Mouse (Mus musculus) liver, postnatal 0 days (tissue): ENCODE data around the gene Olfr201. TPM values are rescaled to one million over a fixed set of nuclear protein-coding genes. Genes with fewer than 3 reads are reported as not detected.
"Not testable (repeated sequence)": the region's sequence is repeated elsewhere in the genome, so short reads cannot be mapped to it uniquely, and the experiment has no call there.

ENCODE experiments used
- ATAC-seq: fragments of 200-750 bp; cut with Nextera tagmentation; 2 replicates; pipeline ENCODE4 v1.8.0; 2017; ENCODE audit warnings: mild to moderate bottlenecking, moderate library complexity
- DNase-seq: peaks from one replicate; pipeline ENCODE4 v3.0.0-alpha.2; 2016
- H3K27ac ChIP-seq: fragments of 300-500 bp; sonication (generic); 2 replicates; pipeline ENCODE4 v1.5.1; 2014; ENCODE audit warnings: antibody characterized with exemption, moderate library complexity, mild to moderate bottlenecking, low read depth
- H3K27me3 ChIP-seq: fragments of 300-500 bp; sonication (generic); 2 replicates; pipeline ENCODE4 v1.6.1; 2014; ENCODE audit warnings: low read length, control low read depth, mixed read lengths; ENCODE audit not compliant: insufficient read depth
- H3K36me3 ChIP-seq: fragments of 300-500 bp; sonication (generic); replicated peaks from 2 replicates; pipeline ENCODE4 v1.6.1; 2014; ENCODE audit warnings: mild to moderate bottlenecking, control low read depth, low read length, moderate library complexity, mixed read lengths; ENCODE audit not compliant: insufficient read depth
- H3K4me1 ChIP-seq: fragments of 300-500 bp; sonication (generic); 2 replicates; pipeline ENCODE4 v1.6.1; 2014; ENCODE audit warnings: antibody characterized with exemption, mild to moderate bottlenecking, control low read depth; ENCODE audit not compliant: insufficient read depth
- H3K4me2 ChIP-seq: fragments of 300-500 bp; sonication (generic); 2 replicates; pipeline ENCODE4 v1.6.1; 2014; ENCODE audit warnings: low read depth, mild to moderate bottlenecking, low read length, moderate library complexity, mixed read lengths
- H3K4me3 ChIP-seq: fragments of 300-500 bp; sonication (generic); 2 replicates; pipeline ENCODE4 v1.5.1; 2014; ENCODE audit warnings: low read depth, low read length
- H3K9ac ChIP-seq: fragments of 300-500 bp; sonication (generic); replicated peaks from 2 replicates; pipeline ENCODE4 v1.6.1; 2014; ENCODE audit warnings: mild to moderate bottlenecking, moderate library complexity
- H3K9me3 ChIP-seq: fragments of 300-500 bp; sonication (generic); 2 replicates; pipeline ENCODE4 v1.6.1; 2016; ENCODE audit warnings: mild to moderate bottlenecking, control low read depth, low read length, mixed read lengths
- CTCF ChIP-seq: sonication (generic); IDR thresholded peaks from 2 replicates; pipeline ENCODE4 v1.5.1; 2016; ENCODE audit warnings: antibody characterized with exemption, low read depth
- EP300 ChIP-seq: IDR thresholded peaks from 2 replicates; pipeline ENCODE4 v1.6.1; 2016; ENCODE audit warnings: antibody characterized with exemption, low read depth, mild to moderate bottlenecking
- whole genome bisulfite sequencing: fragments of 180-500 bp; shearing (Covaris S2); extraction: QIAGEN DNeasy Blood & Tissue Kit; methylation state at CpG from one replicate; pipeline ENCODE4 v1.1.7; 2014; ENCODE audit not compliant: insufficient replicate concordance; 5-methylcytosine and 5-hydroxymethylcytosine counted together
- polyA plus RNA-seq: library from polyadenylated mRNA; unstranded; fragments of >200 nt; fragmentation: Nextera tagmentation; extraction: Ambion mirVana; gene quantifications from 2 replicates; pipeline ENCODE4 v1.2.1, GENCODE M21; 2015

The Olfr201 gene
- not detected in 2 replicates for polyA plus RNA-seq

DNA sequence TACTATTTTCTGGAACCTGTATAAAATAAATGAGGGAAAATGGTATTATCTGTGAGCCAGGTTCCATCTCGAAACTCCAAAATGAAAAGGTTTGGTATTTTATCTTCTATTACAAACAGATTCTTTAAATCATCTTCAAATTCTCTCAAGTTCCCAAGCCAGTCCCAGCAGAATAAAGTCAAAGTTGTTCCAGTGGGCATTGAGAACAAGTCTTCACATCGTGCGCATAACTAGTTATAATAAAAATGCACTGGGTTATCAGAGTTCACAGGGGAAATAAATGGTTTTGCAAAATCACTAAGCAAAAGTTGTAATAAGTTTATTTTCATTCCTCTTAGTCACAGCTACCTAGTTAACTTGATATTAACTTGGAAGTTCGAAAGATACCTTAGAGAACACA, at the start of gene Olfr201:
Olfr201 (minus strand) TSS at position 101 of the 400 bp plus-strand sequence.
- ATAC-seq, H3K4me3 ChIP-seq, H3K27ac ChIP-seq, H3K9ac ChIP-seq, H3K27me3 ChIP-seq, H3K9me3 ChIP-seq, H3K4me1 ChIP-seq, H3K4me2 ChIP-seq, H3K36me3 ChIP-seq, DNase-seq: not testable (repeated sequence)
- WGBS, result 64% methylated on average over 4 of the region's 4 CpGs

GRCm38 (mm10) chr16:59318148-59318547, 45.7 kb upstream of the Olfr201 start, which contains the start of gene Olfr204:
Gene Olfr204, minus strand, starts transcription at chr16:59318248.
- no peaks in the 10 kb centered on the region for H3K9me3 ChIP-seq
- no peaks in the 10 kb centered on the region for H3K36me3 ChIP-seq
- H3K27me3 ChIP-seq, result no peaks in the 10 kb centered on the region
- no peak within 1 kb of the TSS for H3K4me2 ChIP-seq
- H3K4me1 ChIP-seq, result no peaks in the 10 kb centered on the region
- no peak within 1 kb of the TSS for H3K9ac ChIP-seq
- H3K27ac ChIP-seq, result no peak within 1 kb of the TSS
- ATAC-seq (no peak), DNase-seq (no peak)
- TF ChIP-seq CTCF (no peak), EP300 (no peak)
- no peak within 1 kb of the TSS for H3K4me3 ChIP-seq

DNA sequence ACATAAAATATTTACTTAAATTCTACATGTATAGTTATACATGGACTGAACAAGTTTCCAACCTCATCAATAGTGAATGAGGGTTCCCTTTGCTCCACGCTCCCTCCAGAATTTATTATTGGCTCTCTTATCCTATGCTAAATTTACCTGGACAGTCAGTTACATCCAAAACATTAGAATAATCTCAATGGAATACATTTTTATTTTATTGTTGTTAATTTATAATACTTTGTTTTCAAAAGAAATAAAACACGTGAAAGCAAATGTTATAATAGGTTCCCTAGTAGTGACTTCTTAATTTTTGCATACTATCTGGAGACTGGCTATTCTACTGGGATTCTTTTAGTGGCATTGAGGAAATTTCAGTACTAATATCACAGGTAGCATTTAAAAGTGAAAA, 26.1 kb upstream of the Olfr201 start, which contains the start of gene Olfr203:
Olfr203 (plus strand) TSS at position 301 of the 400 bp plus-strand sequence.
- Histone ChIP-seq H3K27ac (no peak within 1 kb of the TSS), H3K9ac (no peak within 1 kb of the TSS), H3K4me1 (no peaks in the 10 kb centered on the region), H3K4me2 (no peak within 1 kb of the TSS), H3K4me3 (no peak within 1 kb of the TSS), H3K9me3 (no peaks in the 10 kb centered on the region), H3K27me3 (no peaks in the 10 kb centered on the region), H3K36me3 (no peaks in the 10 kb centered on the region)
- ATAC-seq (no peak), DNase-seq (no peak)
- no peak for TF ChIP-seq CTCF
- TF ChIP-seq EP300, result no peak
- 65% methylated on average over 2 of the region's 2 CpGs for WGBS

DNA sequence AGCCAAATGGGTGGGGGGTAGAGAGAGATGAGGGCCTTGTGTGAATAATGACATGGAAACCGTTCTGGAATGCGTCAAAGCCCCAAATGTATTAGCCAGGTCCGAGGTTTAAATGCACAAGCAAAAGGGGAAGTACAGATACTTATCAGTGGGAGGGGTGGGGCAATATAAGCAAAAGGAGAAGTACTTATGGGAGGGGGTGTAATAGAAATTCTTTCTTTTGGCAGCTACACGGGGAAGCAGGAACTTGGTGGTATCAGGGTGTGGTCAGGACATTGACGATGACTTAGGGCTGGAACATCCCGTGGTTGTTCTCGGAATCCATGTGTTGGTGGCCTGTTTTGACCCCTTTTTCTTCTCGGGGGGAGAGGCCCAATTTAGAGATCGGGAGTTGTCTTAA, 15.1 kb upstream of the Olfr201 start:
- not testable (repeated sequence) for H3K27me3 ChIP-seq, H3K9me3 ChIP-seq, DNase-seq, H3K4me1 ChIP-seq, H3K27ac ChIP-seq, H3K9ac ChIP-seq, H3K36me3 ChIP-seq, H3K4me3 ChIP-seq, H3K4me2 ChIP-seq, ATAC-seq
- 57% methylated on average over 9 of the region's 9 CpGs for WGBS

DNA sequence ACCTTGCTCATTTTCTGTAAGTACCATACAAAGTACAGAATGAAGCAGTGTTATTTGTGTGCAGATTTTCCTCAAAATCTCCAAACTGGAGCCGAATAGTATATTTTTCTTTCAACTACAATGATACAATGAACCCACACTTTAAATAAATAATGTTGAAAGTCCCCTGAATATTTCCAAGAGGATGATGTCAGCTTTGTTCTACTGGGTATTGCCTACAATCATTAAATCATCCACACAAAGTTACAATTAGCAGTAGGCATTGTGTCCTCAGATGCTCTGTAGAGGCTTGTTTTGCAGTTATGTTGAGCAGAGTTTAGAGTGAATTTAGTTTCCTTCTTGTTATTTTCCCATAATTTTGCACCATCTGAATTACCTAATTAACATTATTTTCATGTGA, 14.3 kb upstream of the Olfr201 start, which contains the start of gene Olfr202:
Olfr202 (minus strand) TSS at position 101 of the 400 bp plus-strand sequence.
- H3K9ac ChIP-seq, result no peak within 1 kb of the TSS
- no peak within 1 kb of the TSS for H3K27ac ChIP-seq
- no peak within 1 kb of the TSS for H3K4me3 ChIP-seq
- no peaks in the 10 kb centered on the region for H3K9me3 ChIP-seq
- H3K4me2 ChIP-seq, result no peak within 1 kb of the TSS
- DNase-seq (no peak), ATAC-seq (no peak)
- WGBS, result 63% methylated on average over 1 of the region's 1 CpGs
- H3K4me1 ChIP-seq, result no peaks in the 10 kb centered on the region
- H3K27me3 ChIP-seq, result no peaks in the 10 kb centered on the region
- no peaks in the 10 kb centered on the region for H3K36me3 ChIP-seq
- TF ChIP-seq EP300 (no peak), CTCF (no peak)

DNA sequence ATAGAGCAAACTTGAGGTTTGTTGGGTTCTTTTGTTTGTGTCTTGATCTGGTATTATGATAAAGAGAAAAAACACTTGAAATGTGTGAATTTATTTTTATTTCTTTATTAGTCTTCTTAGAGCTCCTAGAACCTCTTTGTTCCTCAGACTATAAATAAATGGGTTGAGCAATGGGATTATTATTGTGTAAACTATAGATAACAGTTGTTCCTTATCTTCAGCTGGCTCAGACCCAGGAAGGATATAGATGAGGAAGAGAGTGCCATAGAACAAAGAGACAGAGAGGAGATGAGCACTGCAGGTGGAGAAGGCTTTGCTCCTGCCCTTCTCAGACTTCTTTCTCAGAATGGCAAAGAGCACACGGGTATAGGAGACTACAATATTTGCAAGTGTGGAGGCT, 11.0 kb upstream of the Olfr201 start:
- Histone ChIP-seq H3K4me2 (no peak overlapping the region), H3K4me3 (no peak overlapping the region), H3K36me3 (no peaks in the 10 kb centered on the region), H3K4me1 (no peaks in the 10 kb centered on the region), H3K27me3 (no peaks in the 10 kb centered on the region), H3K9me3 (no peaks in the 10 kb centered on the region), H3K27ac (no peak overlapping the region), H3K9ac (no peak overlapping the region)
- DNase-seq, result no peak
- no peak for ATAC-seq
- TF ChIP-seq CTCF (no peak), EP300 (no peak)
- 53% methylated on average over 1 of the region's 1 CpGs for WGBS

DNA sequence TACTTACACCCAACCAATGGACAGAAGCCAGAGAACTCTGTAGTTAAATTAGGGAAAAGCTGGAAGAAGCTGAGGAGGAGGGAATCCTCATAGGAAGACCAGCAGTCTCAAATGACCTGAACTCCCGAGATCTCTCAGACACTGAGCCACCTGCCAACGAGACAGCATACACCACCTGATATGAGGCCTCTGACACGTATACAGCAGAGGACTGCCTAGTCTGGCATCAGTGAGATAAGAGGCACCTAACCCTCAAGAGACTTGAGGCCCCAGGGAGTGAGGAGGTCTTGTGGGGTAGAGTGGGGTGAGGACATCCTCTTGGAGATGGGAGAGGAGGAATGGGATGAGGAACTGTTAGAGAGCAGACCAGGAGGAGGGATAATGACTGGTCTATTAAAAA, 8.1 kb upstream of the Olfr201 start:
- H3K9me3 ChIP-seq, result no peaks in the 10 kb centered on the region
- DNase-seq, result no peak
- WGBS, result 48% methylated on average over 3 of the region's 3 CpGs
- no peak overlapping the region for H3K9ac ChIP-seq
- TF ChIP-seq EP300 (no peak), CTCF (no peak)
- no peak for ATAC-seq
- no peaks in the 10 kb centered on the region for H3K36me3 ChIP-seq
- H3K4me1 ChIP-seq, result no peaks in the 10 kb centered on the region
- H3K27me3 ChIP-seq, result no peaks in the 10 kb centered on the region
- no peak overlapping the region for H3K4me3 ChIP-seq
- no peak overlapping the region for H3K4me2 ChIP-seq
- H3K27ac ChIP-seq, result no peak overlapping the region

GRCm38 (mm10) chr16:59269097-59269496, 3.3 kb downstream of the Olfr201 start:
- WGBS, result 59% methylated on average over 4 of the region's 4 CpGs
- not testable (repeated sequence) for H3K27ac ChIP-seq, H3K27me3 ChIP-seq, H3K9ac ChIP-seq, H3K9me3 ChIP-seq, H3K4me3 ChIP-seq, H3K36me3 ChIP-seq, H3K4me1 ChIP-seq, DNase-seq, H3K4me2 ChIP-seq, ATAC-seq
